Mouse (Mus musculus): Measurements from ENCODE around the gene Wfdc5. TPM values are rescaled to one million over a fixed set of nuclear protein-coding genes. Genes with fewer than 3 reads are reported as not detected.

Wfdc5 gene
- polyA plus RNA-seq, 1 experiment from 2014 or later: 0.96 TPM

GRCm38 (mm10) chr2:164199626-164200327 is 17.2 kb upstream of the Wfdc5 start, which contains the start of gene Wfdc15a:
Wfdc15a (minus strand) TSS chr2:164200130.
- DNase-seq (ENCODE audit: low spot score) (no peak), ATAC-seq (ENCODE audit: low read depth) (no peak)
- 72% methylated on average over 20 of the region's 20 CpGs for WGBS

GRCm38 (mm10) chr2:164196700-164196990 is 14.1 kb upstream of the Wfdc5 start:
- ATAC-seq (ENCODE audit: low read depth): no peak
- Histone ChIP-seq H3K27ac (replicated peaks; ENCODE audit: low read depth, low read length) (no peak overlapping the region), H3K9me3 (ENCODE audit: control insufficient read depth, low read length) (no peaks in the 10 kb centered on the region), H3K9ac (ENCODE audit: low read depth, low read length) (no peak overlapping the region), H3K36me3 (ENCODE audit: control insufficient read depth, insufficient read depth, low read length) (no peaks in the 10 kb centered on the region), H3K27me3 (replicated peaks; ENCODE audit: control insufficient read depth, insufficient read depth, low read length) (no peaks in the 10 kb centered on the region), H3K4me2 (ENCODE audit: low read depth, low read length) (no peak overlapping the region), H3K4me3 (ENCODE audit: low read depth, low read length) (no peak overlapping the region), H3K4me1 (ENCODE audit: control insufficient read depth, insufficient read depth, low read length) (no peaks in the 10 kb centered on the region)
- 78% methylated on average over 5 of the region's 5 CpGs for WGBS
- DNase-seq (ENCODE audit: low spot score): no peak

More at GRCm38 (mm10) chr2:164199626-164200327, 17.2 kb upstream of the Wfdc5 start, which contains the start of gene Wfdc15a:
- Histone ChIP-seq H3K27me3 (replicated peaks; ENCODE audit: control insufficient read depth, insufficient read depth, low read length) (no peaks in the 10 kb centered on the region), H3K4me3 (ENCODE audit: low read depth, low read length) (no peak within 1 kb of the TSS), H3K9ac (ENCODE audit: low read depth, low read length) (no peak within 1 kb of the TSS), H3K9me3 (ENCODE audit: control insufficient read depth, low read length) (no peaks in the 10 kb centered on the region), H3K4me1 (ENCODE audit: control insufficient read depth, insufficient read depth, low read length) (no peaks in the 10 kb centered on the region), H3K36me3 (ENCODE audit: control insufficient read depth, insufficient read depth, low read length) (no peaks in the 10 kb centered on the region), H3K27ac (replicated peaks; ENCODE audit: low read depth, low read length) (no peak within 1 kb of the TSS), H3K4me2 (ENCODE audit: low read depth, low read length) (no peak within 1 kb of the TSS)

- no peaks in the 10 kb centered on the region for H3K9me3 ChIP-seq (ENCODE audit: control insufficient read depth, low read length)
Measured at GRCm38 (mm10) chr2:164195971-164196699, 13.6 kb upstream of the Wfdc5 start.

GRCm38 (mm10) chr2:164194959-164195630 is 12.6 kb upstream of the Wfdc5 start:
- ATAC-seq (ENCODE audit: low read depth): no peak
- Histone ChIP-seq H3K27ac (replicated peaks; ENCODE audit: low read depth, low read length) (no peak overlapping the region), H3K9ac (ENCODE audit: low read depth, low read length) (no peak overlapping the region), H3K9me3 (ENCODE audit: control insufficient read depth, low read length) (no peaks in the 10 kb centered on the region), H3K36me3 (ENCODE audit: control insufficient read depth, insufficient read depth, low read length) (no peaks in the 10 kb centered on the region), H3K4me1 (ENCODE audit: control insufficient read depth, insufficient read depth, low read length) (no peaks in the 10 kb centered on the region), H3K4me3 (ENCODE audit: low read depth, low read length) (no peak overlapping the region), H3K4me2 (ENCODE audit: low read depth, low read length) (no peak overlapping the region), H3K27me3 (replicated peaks; ENCODE audit: control insufficient read depth, insufficient read depth, low read length) (no peaks in the 10 kb centered on the region)
- no peak for DNase-seq (ENCODE audit: low spot score)
- WGBS: 77% methylated on average over 5 of the region's 5 CpGs

More at GRCm38 (mm10) chr2:164195971-164196699, 13.6 kb upstream of the Wfdc5 start:
- WGBS: 84% methylated on average over 5 of the region's 5 CpGs
- no peaks in the 10 kb centered on the region for H3K4me1 ChIP-seq (ENCODE audit: control insufficient read depth, insufficient read depth, low read length)
- no peak for ATAC-seq (ENCODE audit: low read depth)
- H3K27ac ChIP-seq (replicated peaks; ENCODE audit: low read depth, low read length): no peak overlapping the region
- no peak for DNase-seq (ENCODE audit: low spot score)
- H3K4me3 ChIP-seq (ENCODE audit: low read depth, low read length): no peak overlapping the region
- H3K27me3 ChIP-seq (replicated peaks; ENCODE audit: control insufficient read depth, insufficient read depth, low read length): no peaks in the 10 kb centered on the region
- H3K36me3 ChIP-seq (ENCODE audit: control insufficient read depth, insufficient read depth, low read length): no peaks in the 10 kb centered on the region
- H3K9ac ChIP-seq (ENCODE audit: low read depth, low read length): no peak overlapping the region
- no peak overlapping the region for H3K4me2 ChIP-seq (ENCODE audit: low read depth, low read length)

- Histone ChIP-seq H3K36me3 (ENCODE audit: control insufficient read depth, insufficient read depth, low read length) (no peaks in the 10 kb centered on the region), H3K4me2 (ENCODE audit: low read depth, low read length) (no peak overlapping the region), H3K9ac (ENCODE audit: low read depth, low read length) (no peak overlapping the region), H3K9me3 (ENCODE audit: control insufficient read depth, low read length) (no peaks in the 10 kb centered on the region; the same call in 1 of the 2 replicates), H3K4me1 (ENCODE audit: control insufficient read depth, insufficient read depth, low read length) (no peaks in the 10 kb centered on the region), H3K27ac (replicated peaks; ENCODE audit: low read depth, low read length) (no peak overlapping the region), H3K4me3 (ENCODE audit: low read depth, low read length) (no peak overlapping the region), H3K27me3 (replicated peaks; ENCODE audit: control insufficient read depth, insufficient read depth, low read length) (no peaks in the 10 kb centered on the region)
- no peak for DNase-seq (ENCODE audit: low spot score)
- no peak for ATAC-seq (ENCODE audit: low read depth)
Measured at GRCm38 (mm10) chr2:164192279-164192678, 9.7 kb upstream of the Wfdc5 start.

- Histone ChIP-seq H3K27ac (replicated peaks; ENCODE audit: low read depth, low read length) (no peak within 1 kb of the TSS), H3K4me3 (ENCODE audit: low read depth, low read length) (no peak within 1 kb of the TSS), H3K36me3 (ENCODE audit: control insufficient read depth, insufficient read depth, low read length) (no peaks in the 10 kb centered on the region), H3K9me3 (ENCODE audit: control insufficient read depth, low read length) (no peaks in the 10 kb centered on the region; the same call in 1 of the 2 replicates), H3K4me1 (ENCODE audit: control insufficient read depth, insufficient read depth, low read length) (no peaks in the 10 kb centered on the region), H3K9ac (ENCODE audit: low read depth, low read length) (no peak within 1 kb of the TSS), H3K4me2 (ENCODE audit: low read depth, low read length) (no peak within 1 kb of the TSS), H3K27me3 (replicated peaks; ENCODE audit: control insufficient read depth, insufficient read depth, low read length) (no peaks in the 10 kb centered on the region)
- ATAC-seq (ENCODE audit: low read depth): no peak
- DNase-seq (ENCODE audit: low spot score): no peak
- 87% methylated on average over 6 of the region's 6 CpGs for WGBS
Measured at GRCm38 (mm10) chr2:164190576-164190975, 8.0 kb upstream of the Wfdc5 start, which contains the start of gene Wfdc12. Wfdc12 (minus strand) TSS chr2:164190608.

- H3K36me3 ChIP-seq (ENCODE audit: control insufficient read depth, insufficient read depth, low read length): no peaks in the 10 kb centered on the region
- no peak overlapping the region for H3K4me2 ChIP-seq (ENCODE audit: low read depth, low read length)
- H3K9ac ChIP-seq (ENCODE audit: low read depth, low read length): no peak overlapping the region
- no peak for DNase-seq (ENCODE audit: low spot score)
- no peaks in the 10 kb centered on the region for H3K4me1 ChIP-seq (ENCODE audit: control insufficient read depth, insufficient read depth, low read length)
- no peak for ATAC-seq (ENCODE audit: low read depth)
- H3K27ac ChIP-seq (replicated peaks; ENCODE audit: low read depth, low read length): no peak overlapping the region
- H3K27me3 ChIP-seq (replicated peaks; ENCODE audit: control insufficient read depth, insufficient read depth, low read length): no peaks in the 10 kb centered on the region
- 34% methylated on average over 5 of the region's 5 CpGs for WGBS
- H3K9me3 ChIP-seq (ENCODE audit: control insufficient read depth, low read length): no peaks in the 10 kb centered on the region; the same call in 1 of the 2 replicates
- H3K4me3 ChIP-seq (ENCODE audit: low read depth, low read length): no peak overlapping the region
Measured at GRCm38 (mm10) chr2:164188722-164189121, 6.2 kb upstream of the Wfdc5 start.

- Histone ChIP-seq H3K4me2 (ENCODE audit: low read depth, low read length) (no peak overlapping the region), H3K36me3 (ENCODE audit: control insufficient read depth, insufficient read depth, low read length) (no peaks in the 10 kb centered on the region), H3K27me3 (replicated peaks; ENCODE audit: control insufficient read depth, insufficient read depth, low read length) (no peaks in the 10 kb centered on the region), H3K9ac (ENCODE audit: low read depth, low read length) (no peak overlapping the region), H3K4me1 (ENCODE audit: control insufficient read depth, insufficient read depth, low read length) (no peaks in the 10 kb centered on the region), H3K9me3 (ENCODE audit: control insufficient read depth, low read length) (no peaks in the 10 kb centered on the region; the same call in 1 of the 2 replicates), H3K27ac (replicated peaks; ENCODE audit: low read depth, low read length) (no peak overlapping the region), H3K4me3 (ENCODE audit: low read depth, low read length) (no peak overlapping the region)
- 39% methylated on average over 9 of the region's 9 CpGs for WGBS
- peak; percentile 43 for DNase-seq (ENCODE audit: low spot score)
- ATAC-seq (ENCODE audit: low read depth): no peak
Measured at GRCm38 (mm10) chr2:164184145-164184719, 1.7 kb upstream of the Wfdc5 start.

All from embryonic facial prominence, embryonic 14.5 days (tissue).